In the genomic region with DNA sequence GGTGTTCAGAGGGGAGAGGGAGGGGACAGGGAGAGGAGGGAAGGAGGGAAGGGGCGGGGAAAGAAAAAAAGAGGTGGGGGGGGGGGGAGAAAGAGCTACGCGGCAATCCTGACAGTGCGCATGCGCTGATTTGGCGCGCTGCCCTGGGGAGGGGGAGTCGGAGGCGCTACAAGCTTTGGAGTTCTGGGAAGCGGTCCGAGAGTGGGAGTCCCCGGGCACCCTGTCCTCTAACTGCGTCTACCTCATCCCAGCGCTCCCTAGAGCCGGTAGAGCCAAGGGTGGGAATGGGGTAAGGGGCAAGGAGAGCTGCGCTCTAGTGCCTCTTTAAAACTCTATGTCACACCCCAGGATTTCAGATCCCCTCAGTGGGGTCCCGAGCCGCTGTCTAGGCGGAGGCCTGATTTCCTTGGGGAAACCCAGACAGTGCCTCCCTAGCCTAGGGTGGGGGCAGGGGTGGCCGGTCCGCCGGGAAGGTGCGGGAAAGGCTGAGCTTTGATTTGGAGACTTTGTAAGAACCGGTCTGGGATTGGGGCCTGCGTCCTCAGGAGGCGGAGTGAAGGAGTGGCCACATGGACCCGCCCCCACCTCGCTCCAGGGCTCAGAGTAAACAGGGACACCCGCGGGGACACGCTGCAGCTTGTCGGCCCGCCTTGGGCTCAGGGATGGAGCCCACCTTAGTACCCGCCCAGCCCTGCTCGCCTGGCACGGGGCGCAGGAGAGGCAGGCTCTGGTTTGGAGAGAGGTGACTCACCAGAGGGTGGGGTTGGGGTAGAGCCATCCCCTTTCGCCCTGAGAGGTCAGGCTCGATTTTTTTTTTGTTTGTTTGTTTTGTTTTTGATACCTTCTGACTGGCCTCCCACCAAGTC, we compare ENCODE assay signal across 7 mouse cellular contexts. TPM values are rescaled to one million over a fixed set of nuclear protein-coding genes. Genes with fewer than 3 reads are reported as not detected.
A peak's percentile ranks its signal among the peaks of the same experiment; 100 is the strongest.
DNase-seq lines count a peak whose midpoint lies in the region; ATAC-seq and TF ChIP-seq lines count a peak whose summit lies in the region.

No protein-coding gene starts in this region.

- 0% methylated on average over 36 of the region's 39 CpGs for WGBS in intestine, postnatal 0 days
- WGBS in limb, embryonic 10.5 days, result under 1% methylated on average over 34 of the region's 39 CpGs
- under 1% methylated on average over 36 of the region's 39 CpGs for WGBS in midbrain, embryonic 12.5 days

- peak overlapping the region; percentile 63 for H3K4me3 ChIP-seq in intestine, postnatal 0 days (ENCODE audit: low read depth, low read length)
- peak overlapping the region; percentile 89 for H3K4me3 ChIP-seq in limb, embryonic 10.5 days
- peak overlapping the region; percentile 81 for H3K4me3 ChIP-seq in midbrain, embryonic 12.5 days

- H3K36me3 ChIP-seq in intestine, postnatal 0 days (ENCODE audit: control insufficient read depth, insufficient read depth), result 0 out of 2 replicates have a peak, but pooled peaks cover 8% of the 10 kb centered on the region
- 0 out of 2 replicates have a peak, but pooled peaks cover 7% of the 10 kb centered on the region for H3K36me3 ChIP-seq in limb, embryonic 10.5 days
- no peaks in the 10 kb centered on the region for H3K36me3 ChIP-seq in midbrain, embryonic 12.5 days

- peak; percentile 90 for ATAC-seq in intestine, postnatal 0 days
- peak; percentile 88 for ATAC-seq in midbrain, embryonic 12.5 days (ENCODE audit: low FRiP score, low read depth)

- no peaks in the 10 kb centered on the region for H3K27me3 ChIP-seq in intestine, postnatal 0 days (replicated peaks; ENCODE audit: control insufficient read depth, insufficient read depth, low read length)
- no peaks in the 10 kb centered on the region for H3K27me3 ChIP-seq in limb, embryonic 10.5 days (ENCODE audit: low read depth, poor library complexity, severe bottlenecking)
- no peaks in the 10 kb centered on the region for H3K27me3 ChIP-seq in midbrain, embryonic 12.5 days

- H3K27ac ChIP-seq in intestine, postnatal 0 days (ENCODE audit: low read depth, low read length), result peak overlapping the region; percentile 92
- peak overlapping the region; percentile 96 for H3K27ac ChIP-seq in limb, embryonic 10.5 days
- peak overlapping the region; percentile 94 for H3K27ac ChIP-seq in midbrain, embryonic 12.5 days (replicated peaks)

- peak overlapping the region; percentile 55 for H3K9ac ChIP-seq in intestine, postnatal 0 days (ENCODE audit: low read depth, low read length)
- H3K9ac ChIP-seq in midbrain, embryonic 12.5 days (replicated peaks), result peak overlapping the region; percentile 91

- H3K4me1 ChIP-seq in intestine, postnatal 0 days (replicated peaks; ENCODE audit: control insufficient read depth, insufficient read depth, low read length), result peaks cover 9% of the 10 kb centered on the region; the same call in 1 of the 2 replicates
- H3K4me1 ChIP-seq in limb, embryonic 10.5 days, result peaks cover 61% of the 10 kb centered on the region
- peaks cover 44% of the 10 kb centered on the region for H3K4me1 ChIP-seq in midbrain, embryonic 12.5 days

- no peaks in the 10 kb centered on the region for H3K9me3 ChIP-seq in intestine, postnatal 0 days (ENCODE audit: control insufficient read depth)
- peaks cover 2% of the 10 kb centered on the region; the same call in 1 of the 2 replicates for H3K9me3 ChIP-seq in limb, embryonic 10.5 days (replicated peaks)
- H3K9me3 ChIP-seq in midbrain, embryonic 12.5 days, result peaks cover 4% of the 10 kb centered on the region; the same call in 1 of the 2 replicates

- no peak for TF ChIP-seq CTCF in intestine, postnatal 0 days (IDR thresholded peaks at IDR 0.05; ENCODE audit: low read depth)

- DNase-seq in adrenal gland, adult 8-10 months, result peak; percentile 94
- peak; percentile 78 for DNase-seq in embryo, embryonic 11.5 days (ENCODE audit: low read depth, low spot score)
- DNase-seq in gastrocnemius, postnatal 36 days, result peak; percentile 93
- DNase-seq in limb, embryonic 10.5 days (ENCODE audit: low spot score), result peak; percentile 91
- peak; percentile 50 to 56 for DNase-seq in spleen, postnatal 10 days (ENCODE audit: low spot score in 2 of 2)

- H3K4me2 ChIP-seq in intestine, postnatal 0 days (replicated peaks; ENCODE audit: low read depth), result peak overlapping the region; percentile 94
- peak overlapping the region; percentile 91 for H3K4me2 ChIP-seq in midbrain, embryonic 12.5 days (replicated peaks)

- intact Hi-C loops in gastrocnemius, postnatal 36 days (cut with DNase I), result loop anchor here (2.0 kb wide), 1 partner anchor 45 kb away; no protein-coding TSS in a partner anchor

RNA-seq across cellular contexts. Expression of gene Lrp1, which starts 0.5 kb away (rescaled TPM):
- 100 to 1,000 TPM; 212 to 271 (median 242) TPM for total RNA-seq in adrenal gland, adult 8-10 months (2022)
- 10 to 100 TPM; 48.6 to 49.1 TPM for total RNA-seq in gastrocnemius, postnatal 36 days (2021)
- 28.9 and 33.4 TPM in 2 replicates for polyA plus RNA-seq in intestine, postnatal 0 days (2015; fragmentation: Nextera tagmentation; extraction: Ambion mirVana)
- 48.6 and 67.8 TPM in 2 replicates for polyA plus RNA-seq in limb, embryonic 10.5 days (2016; fragmentation: Nextera tagmentation; extraction: Ambion mirVana)
- 94.0 and 98.1 TPM in 2 replicates for polyA plus RNA-seq in midbrain, embryonic 12.5 days (2016; fragmentation: Nextera tagmentation; extraction: Ambion mirVana)

RNA-seq across cellular contexts. Expression of gene Stat6, which starts 21.4 kb away (rescaled TPM):
- 100 to 1,000 TPM in 3 of 4 experiments, 10 to 100 TPM in 1; 96.7 to 113 (median 107) TPM for total RNA-seq in adrenal gland, adult 8-10 months (2022)
- total RNA-seq in gastrocnemius, postnatal 36 days (2021), result 10 to 100 TPM; 15.4 to 15.5 TPM
- 27.1 and 29.2 TPM in 2 replicates for polyA plus RNA-seq in intestine, postnatal 0 days (2015; fragmentation: Nextera tagmentation; extraction: Ambion mirVana)
- polyA plus RNA-seq in limb, embryonic 10.5 days (2016; fragmentation: Nextera tagmentation; extraction: Ambion mirVana), result 8.4 and 9.7 TPM in 2 replicates
- 6.1 and 9.0 TPM in 2 replicates for polyA plus RNA-seq in midbrain, embryonic 12.5 days (2016; fragmentation: Nextera tagmentation; extraction: Ambion mirVana)

RNA-seq across cellular contexts. Expression of gene Nemp1, which starts 45.3 kb away (rescaled TPM):
- 10 to 100 TPM in 2 of 4 experiments, 1 to 10 TPM in 2; 6.3 to 10.6 (median 9.6) TPM for total RNA-seq in adrenal gland, adult 8-10 months (2022)
- total RNA-seq in gastrocnemius, postnatal 36 days (2021), result 1 to 10 TPM; 1.9 to 2.1 TPM
- 2.9 and 3.2 TPM in 2 replicates for polyA plus RNA-seq in intestine, postnatal 0 days (2015; fragmentation: Nextera tagmentation; extraction: Ambion mirVana)
- 11.9 and 12.3 TPM in 2 replicates for polyA plus RNA-seq in limb, embryonic 10.5 days (2016; fragmentation: Nextera tagmentation; extraction: Ambion mirVana)
- polyA plus RNA-seq in midbrain, embryonic 12.5 days (2016; fragmentation: Nextera tagmentation; extraction: Ambion mirVana), result 10.0 and 10.3 TPM in 2 replicates

RNA-seq across cellular contexts. Expression of gene Nab2, which starts 46.9 kb away (rescaled TPM):
- 10 to 100 TPM; 20.0 to 33.6 (median 26.8) TPM for total RNA-seq in adrenal gland, adult 8-10 months (2022)
- 1 to 10 TPM; 2.3 to 4.4 TPM for total RNA-seq in gastrocnemius, postnatal 36 days (2021)
- 3.9 and 4.2 TPM in 2 replicates for polyA plus RNA-seq in intestine, postnatal 0 days (2015; fragmentation: Nextera tagmentation; extraction: Ambion mirVana)
- 13.1 and 17.4 TPM in 2 replicates for polyA plus RNA-seq in limb, embryonic 10.5 days (2016; fragmentation: Nextera tagmentation; extraction: Ambion mirVana)
- 3.7 and 4.5 TPM in 2 replicates for polyA plus RNA-seq in midbrain, embryonic 12.5 days (2016; fragmentation: Nextera tagmentation; extraction: Ambion mirVana)

Comparison
In these comparisons a context has a peak if more than half of its experiments do, and no peak if none do; other contexts are left out.
1. Peak in every context shown above with its lines: DNase-seq, ATAC-seq, H3K4me3 ChIP-seq and H3K27ac ChIP-seq.